Comparison of ENCODE assay signal across 13 mouse cellular contexts in the genomic region with DNA sequence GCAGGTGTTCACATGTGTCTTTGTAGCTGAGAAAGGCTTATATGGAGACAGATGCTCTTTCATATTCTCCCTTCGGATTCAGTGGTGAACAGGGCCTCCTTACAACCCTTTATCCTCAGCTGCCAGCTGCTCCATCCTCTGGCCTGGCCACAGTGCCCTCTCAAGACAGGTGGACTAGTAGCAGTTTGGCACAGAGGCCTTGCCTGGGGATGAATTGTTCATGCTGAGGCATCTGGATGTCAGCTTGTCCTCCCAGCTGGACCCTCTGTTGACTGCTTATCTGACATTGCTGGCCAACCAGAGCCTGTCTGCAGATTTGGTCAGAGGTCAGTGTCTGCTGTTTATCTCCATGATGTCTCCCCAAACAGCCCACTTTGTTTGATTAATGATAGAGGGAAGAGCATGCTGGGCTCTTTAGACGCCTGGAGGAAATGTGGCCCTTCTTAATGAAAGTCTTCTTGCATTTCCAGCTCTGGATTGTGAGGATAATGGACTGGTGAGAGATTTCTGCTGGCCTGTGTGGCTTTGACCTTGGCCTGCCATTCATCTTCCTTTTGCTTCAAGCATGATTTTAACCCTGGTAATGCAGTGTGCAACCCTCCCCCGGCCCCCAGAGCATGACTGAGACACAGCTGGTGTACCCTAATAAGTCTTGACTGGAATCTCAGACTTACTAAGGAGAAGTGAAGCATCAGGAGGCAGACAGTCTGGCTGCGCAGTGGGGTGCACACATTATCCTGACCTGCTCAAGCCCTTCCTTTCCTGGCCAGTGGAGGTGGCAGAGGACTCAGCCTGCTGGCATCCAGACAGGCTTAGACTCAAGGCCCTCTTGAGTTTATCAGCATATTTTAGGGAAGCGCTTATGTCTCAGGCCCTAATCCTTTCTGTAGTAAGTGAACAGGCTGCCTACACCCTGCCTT.
A peak's percentile ranks its signal among the peaks of the same experiment; 100 is the strongest.
DNase-seq lines count a peak whose midpoint lies in the region; ATAC-seq and TF ChIP-seq lines count a peak whose summit lies in the region.
"Had no signal": no experiment of that assay in that cellular context is flagged by ENCODE, and none has a peak within 500 bp of the region (broad histone marks: within the 10 kb centered on the region; RNA-seq: fewer than 3 reads in every experiment).

No protein-coding gene starts in this region.

- TF ChIP-seq CTCF in kidney, adult 2 months (conservative IDR thresholded peaks at IDR 0.05; ENCODE audit: insufficient read depth, insufficient read length, low read depth, low read length): no peak

- H3K9me3 ChIP-seq in kidney, embryonic 15.5 days (replicated peaks): no peaks in the 10 kb centered on the region

- peak; percentile 10 for DNase-seq in adrenal gland, adult 2 months
- no peak for DNase-seq in adrenal gland, postnatal 4 days (ENCODE audit: low spot score in 2 of 2)
- no peak for DNase-seq in kidney, adult 2 months
- peak; percentile 8 for DNase-seq in ovary, adult 18-20 months (ENCODE audit: low spot score)
- DNase-seq in ovary, postnatal 14 days (ENCODE audit: low spot score): no peak
- DNase-seq in adipocyte (ENCODE audit: low spot score): no peak
- DNase-seq in gastrocnemius, adult 8-10 months (ENCODE audit: low spot score in 2 of 2): no peak
- DNase-seq: forebrain, postnatal 0 days; heart, postnatal 10 days; lung, postnatal 36 days; thymus, adult 2 months had no signal

- no peaks in the 10 kb centered on the region for H3K36me3 ChIP-seq in kidney, embryonic 15.5 days
- H3K36me3 ChIP-seq in kidney, adult 2 months (ENCODE audit: control insufficient read depth, insufficient read depth, low read length): no peaks in the 10 kb centered on the region

- no peak for TF ChIP-seq POLR2A in kidney, adult 2 months (IDR thresholded peaks at IDR 0.05; ENCODE audit: low read depth, low read length)

- no peak overlapping the region for H3K9ac ChIP-seq in kidney, embryonic 15.5 days
- H3K9ac ChIP-seq: forebrain, postnatal 0 days; liver, embryonic 14.5 days had no signal

- WGBS in kidney, embryonic 15.5 days: 30% methylated on average over 5 of the region's 5 CpGs
- WGBS in kidney, adult 2 months: 49% methylated on average over 5 of the region's 5 CpGs

- no peak overlapping the region for H3K27ac ChIP-seq in kidney, embryonic 15.5 days
- no peak overlapping the region for H3K27ac ChIP-seq in kidney, adult 2 months (ENCODE audit: insufficient read depth, low read depth, low read length)
- H3K27ac ChIP-seq: liver, embryonic 14.5 days had no signal

- no peak overlapping the region for H3K4me3 ChIP-seq in kidney, embryonic 15.5 days (replicated peaks)
- no peak overlapping the region for H3K4me3 ChIP-seq in kidney, adult 2 months (ENCODE audit: insufficient read depth, low read depth, low read length)

- ATAC-seq in kidney, embryonic 15.5 days (replicated peaks; ENCODE audit: low FRiP score): peak; percentile 75
- ATAC-seq: forebrain, postnatal 0 days had no signal

- H3K4me1 ChIP-seq in kidney, embryonic 15.5 days: no peaks in the 10 kb centered on the region
- no peaks in the 10 kb centered on the region for H3K4me1 ChIP-seq in kidney, adult 2 months (ENCODE audit: control insufficient read depth, insufficient read depth, low read length)

- H3K4me2 ChIP-seq in kidney, embryonic 15.5 days: no peak overlapping the region

- no peaks in the 10 kb centered on the region for H3K27me3 ChIP-seq in kidney, embryonic 15.5 days
- no peaks in the 10 kb centered on the region for H3K27me3 ChIP-seq in kidney, adult 2 months (replicated peaks; ENCODE audit: control insufficient read depth, insufficient read depth, low read length)

Comparison
In these comparisons a context has a peak if more than half of its experiments do, and no peak if none do; other contexts are left out.
1. DNase-seq: peak in adrenal gland, adult 2 months (single experiment) and ovary, adult 18-20 months (single experiment); none in adrenal gland, postnatal 4 days (0 of 2), kidney, adult 2 months (single experiment), ovary, postnatal 14 days (single experiment), adipocyte (single experiment) and gastrocnemius, adult 8-10 months (0 of 2).